Mouse (Mus musculus) erythroblast, embryonic 14.5 days (primary cell): Measurements from ENCODE around the gene Rps3. TPM values are rescaled to one million over a fixed set of nuclear protein-coding genes. Genes with fewer than 3 reads are reported as not detected.
A peak's percentile ranks its signal among the peaks of the same experiment; 100 is the strongest.

Experiments
- H3K27me3 ChIP-seq: 2 replicates; pipeline ENCODE4 v1.6.1; 2012; ENCODE audit warnings: inconsistent platforms; ENCODE audit not compliant: control insufficient read depth
- H3K36me3 ChIP-seq: 2 replicates; pipeline ENCODE4 v1.6.1; 2012; ENCODE audit warnings: mild to moderate bottlenecking, inconsistent platforms; ENCODE audit not compliant: control insufficient read depth
- H3K4me1 ChIP-seq: 2 replicates; pipeline ENCODE4 v1.6.1; 2012; ENCODE audit warnings: inconsistent platforms; ENCODE audit not compliant: control insufficient read depth
- H3K4me3 ChIP-seq: replicated peaks from 2 replicates; pipeline ENCODE3; 2012; ENCODE audit warnings: moderate library complexity, mild to moderate bottlenecking, inconsistent platforms
- H3K9me3 ChIP-seq: 2 replicates; pipeline ENCODE4 v1.6.1; 2012; ENCODE audit warnings: low read length, inconsistent platforms, mixed read lengths; ENCODE audit not compliant: control insufficient read depth
- GATA1 ChIP-seq: IDR thresholded peaks from 2 replicates; pipeline ENCODE4 v1.6.1; 2012; ENCODE audit warnings: low read length, inconsistent platforms, mixed read lengths
- TAL1 ChIP-seq: IDR thresholded peaks from 3 replicates; pipeline ENCODE4 v1.6.1; 2012; ENCODE audit warnings: low read length, inconsistent platforms, mixed read lengths
- polyA plus RNA-seq: library from polyadenylated mRNA; stranded (reverse); fragments of >175 nt; gene quantifications from 2 replicates; pipeline ENCODE4 v1.2.3, GENCODE M21; 2012

The Rps3 gene
- polyA plus RNA-seq, 1 experiment, result 40.9 TPM

- Histone ChIP-seq H3K4me3 (no peak overlapping the region), H3K4me1 (peaks cover 6% of the 10 kb centered on the region), H3K36me3 (no peaks in the 10 kb centered on the region), H3K9me3 (no peaks in the 10 kb centered on the region), H3K27me3 (no peaks in the 10 kb centered on the region)
- TF ChIP-seq TAL1 (no peak), GATA1 (no peak)
Observed at GRCm38 (mm10) chr7:99438881-99439280, 44.7 kb downstream of the Rps3 start.

- Histone ChIP-seq H3K36me3 (no peaks in the 10 kb centered on the region), H3K4me1 (peaks cover 6% of the 10 kb centered on the region), H3K27me3 (no peaks in the 10 kb centered on the region), H3K9me3 (no peaks in the 10 kb centered on the region), H3K4me3 (no peak overlapping the region)
- no peak for TF ChIP-seq GATA1
- no peak for TF ChIP-seq TAL1
Observed at GRCm38 (mm10) chr7:99436530-99436929, 47.0 kb downstream of the Rps3 start.

DNA sequence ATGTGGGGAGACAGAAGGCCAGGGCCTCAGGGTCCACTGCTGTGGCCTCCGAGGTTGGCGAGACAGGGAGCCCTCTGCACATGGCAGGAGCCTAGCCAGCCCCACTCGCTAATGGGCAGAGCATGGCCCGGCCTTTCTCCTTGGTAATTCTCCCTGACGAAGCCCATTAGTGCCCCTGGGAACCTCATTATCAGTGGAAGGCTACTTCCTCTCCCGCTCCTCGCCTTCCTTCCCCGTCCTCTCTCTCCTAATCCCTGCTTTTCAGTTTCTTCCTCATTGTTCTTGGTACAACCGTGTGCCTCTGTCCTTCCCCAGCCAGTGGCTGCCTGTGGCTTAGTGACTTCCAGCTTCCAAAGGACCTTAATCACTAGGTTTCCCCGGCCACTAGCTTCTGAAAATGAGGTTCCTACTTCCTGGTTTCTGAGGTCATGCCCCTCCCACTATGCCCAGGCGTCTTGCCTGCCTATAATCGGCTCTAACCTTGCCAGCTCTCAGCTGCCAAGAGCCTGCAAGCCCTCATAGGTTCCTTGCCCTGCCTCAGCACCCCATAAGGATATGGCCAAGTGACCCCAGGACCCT, 48.8 kb downstream of the Rps3 start:
- Histone ChIP-seq H3K27me3 (no peaks in the 10 kb centered on the region), H3K9me3 (no peaks in the 10 kb centered on the region), H3K4me1 (peaks cover 6% of the 10 kb centered on the region), H3K36me3 (no peaks in the 10 kb centered on the region), H3K4me3 (peak overlapping the region; percentile 11)
- no peak for TF ChIP-seq TAL1

DNA sequence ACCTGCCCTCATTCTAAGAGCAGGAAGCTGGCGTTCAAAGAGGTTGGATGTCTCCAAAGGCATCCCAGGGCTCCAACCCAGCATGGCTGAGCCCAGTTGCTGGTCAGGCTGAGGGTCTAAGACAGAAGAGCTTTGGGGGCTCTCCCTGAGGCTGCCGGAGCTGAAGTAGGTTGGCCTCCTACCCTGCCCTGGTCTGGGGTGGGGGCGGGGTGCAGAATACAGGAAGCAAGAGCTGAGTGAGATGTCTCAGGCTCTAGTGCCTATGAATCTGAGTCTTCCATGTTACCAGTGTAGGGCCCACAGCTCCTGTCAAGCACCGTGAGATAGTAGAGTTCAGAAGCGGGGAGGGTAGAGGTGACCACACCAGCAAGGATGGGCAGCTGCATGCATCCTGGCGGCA, 50.7 kb downstream of the Rps3 start:
- Histone ChIP-seq H3K27me3 (no peaks in the 10 kb centered on the region), H3K4me3 (no peak overlapping the region), H3K4me1 (peaks cover 6% of the 10 kb centered on the region), H3K9me3 (no peaks in the 10 kb centered on the region), H3K36me3 (no peaks in the 10 kb centered on the region)
- TF ChIP-seq GATA1 (no peak), TAL1 (no peak)

DNA sequence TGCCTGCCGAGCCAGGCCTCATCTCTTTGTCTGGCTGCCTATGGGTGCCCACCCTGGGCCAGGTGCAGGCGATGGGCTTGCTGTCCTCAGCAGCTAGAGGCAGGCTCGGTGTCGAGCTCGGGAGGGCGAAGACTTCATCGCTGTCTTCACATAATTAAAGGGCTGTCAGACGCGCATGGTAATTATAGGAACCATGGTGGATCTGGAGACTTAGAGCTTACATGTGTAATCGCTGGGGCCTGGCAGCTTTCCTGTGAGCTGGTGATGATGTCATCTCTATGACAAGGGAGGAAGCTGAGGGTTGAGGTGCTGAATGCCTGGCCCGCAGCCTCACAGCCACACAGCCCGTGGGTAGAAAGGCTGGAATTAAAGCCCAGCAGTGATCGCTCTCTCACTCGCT, 51.3 kb downstream of the Rps3 start:
- peaks cover 6% of the 10 kb centered on the region for H3K4me1 ChIP-seq
- H3K4me3 ChIP-seq, result no peak overlapping the region
- H3K36me3 ChIP-seq, result no peaks in the 10 kb centered on the region
- no peaks in the 10 kb centered on the region for H3K9me3 ChIP-seq
- H3K27me3 ChIP-seq, result no peaks in the 10 kb centered on the region
- TF ChIP-seq GATA1, result no peak
- no peak for TF ChIP-seq TAL1

DNA sequence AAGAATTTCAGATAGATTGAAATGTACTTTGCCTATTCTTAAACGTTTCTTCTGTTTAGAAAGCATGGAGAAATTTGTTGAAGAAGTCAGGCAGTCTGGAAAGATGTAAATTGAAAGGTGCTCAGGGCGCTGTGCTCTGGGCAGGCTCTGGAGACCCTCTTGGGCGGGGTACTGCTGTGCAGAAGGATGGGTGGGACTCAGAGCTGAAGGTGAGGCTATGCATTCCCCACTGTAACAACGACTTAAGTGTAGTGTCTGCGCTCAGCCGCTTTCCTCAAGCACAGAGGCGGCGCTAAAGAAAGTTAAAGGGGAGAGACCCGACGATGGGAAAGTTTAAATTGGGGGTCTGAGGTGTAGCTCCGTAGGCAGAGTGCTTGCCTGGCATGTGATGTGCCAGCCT, 53.3 kb downstream of the Rps3 start:
- H3K4me3 ChIP-seq, result no peak overlapping the region
- H3K27me3 ChIP-seq, result no peaks in the 10 kb centered on the region
- TF ChIP-seq TAL1, result no peak
- TF ChIP-seq GATA1, result no peak
- H3K36me3 ChIP-seq, result no peaks in the 10 kb centered on the region
- H3K9me3 ChIP-seq, result no peaks in the 10 kb centered on the region
- peaks cover 6% of the 10 kb centered on the region for H3K4me1 ChIP-seq

GRCm38 (mm10) chr7:99429786-99430185, 53.8 kb downstream of the Rps3 start:
- Histone ChIP-seq H3K4me3 (no peak overlapping the region), H3K27me3 (no peaks in the 10 kb centered on the region), H3K36me3 (no peaks in the 10 kb centered on the region), H3K9me3 (no peaks in the 10 kb centered on the region), H3K4me1 (peaks cover 2% of the 10 kb centered on the region; the same call in 1 of the 2 replicates)
- no peak for TF ChIP-seq TAL1
- no peak for TF ChIP-seq GATA1

GRCm38 (mm10) chr7:99428836-99429235, 54.7 kb downstream of the Rps3 start:
- TF ChIP-seq TAL1 (no peak), GATA1 (no peak)
- Histone ChIP-seq H3K9me3 (no peaks in the 10 kb centered on the region), H3K36me3 (no peaks in the 10 kb centered on the region)

DNA sequence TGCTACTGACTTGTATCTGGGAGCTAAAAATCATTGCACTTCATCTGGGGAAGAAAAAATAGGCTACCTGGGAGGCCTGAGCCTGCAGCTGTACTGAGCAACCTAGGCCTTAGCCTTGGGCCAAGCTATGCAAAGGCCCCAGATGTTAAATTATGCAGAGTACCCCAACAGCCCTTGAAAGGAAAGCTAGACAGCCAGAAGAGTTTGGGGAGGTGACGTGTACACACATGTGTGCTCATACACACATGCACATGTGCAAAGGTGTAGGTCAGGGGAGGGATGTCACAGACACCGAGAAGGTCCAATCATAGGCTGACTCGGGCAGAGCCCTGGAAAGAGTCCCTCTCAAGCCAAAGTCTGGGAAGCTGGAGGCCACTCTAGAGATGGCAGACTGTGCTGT, 55.6 kb downstream of the Rps3 start:
- H3K4me1 ChIP-seq, result no peaks in the 10 kb centered on the region
- no peaks in the 10 kb centered on the region for H3K27me3 ChIP-seq
- no peaks in the 10 kb centered on the region for H3K9me3 ChIP-seq
- H3K36me3 ChIP-seq, result no peaks in the 10 kb centered on the region
- no peak overlapping the region for H3K4me3 ChIP-seq
- TF ChIP-seq TAL1 (no peak), GATA1 (no peak)

More at GRCm38 (mm10) chr7:99428836-99429235, 54.7 kb downstream of the Rps3 start:
- no peaks in the 10 kb centered on the region for H3K4me1 ChIP-seq
- H3K4me3 ChIP-seq, result no peak overlapping the region
- no peaks in the 10 kb centered on the region for H3K27me3 ChIP-seq

Other genes starting within 250 kb of the Rps3 start
- gene Mogat2, start 245.1 kb downstream of the Rps3 start, polyA plus RNA-seq, result not detected in 2 replicates
- not detected in 2 replicates for gene Map6, start 216.3 kb downstream of the Rps3 start, polyA plus RNA-seq
- gene Serpinh1, start 130.5 kb downstream of the Rps3 start, polyA plus RNA-seq, result 0.15 and 0.21 TPM in 2 replicates
- gene Gdpd5, start 102.3 kb downstream of the Rps3 start, polyA plus RNA-seq, result 0.03 and 0.09 TPM in 2 replicates
- gene Klhl35, start 17.7 kb downstream of the Rps3 start, polyA plus RNA-seq, result not detected in 2 replicates
- gene Arrb1, start 51.7 kb upstream of the Rps3 start, polyA plus RNA-seq, result 28.5 and 33.1 TPM in 2 replicates
- 0.01 TPM in 2 replicates for gene Tpbgl, start 143.4 kb upstream of the Rps3 start, polyA plus RNA-seq
- 0.02 TPM in 1 of 2 replicates, not detected in the other for gene Slco2b1, start 227.6 kb upstream of the Rps3 start, polyA plus RNA-seq
- not detected in 2 replicates for gene Olfr520, start 246.5 kb upstream of the Rps3 start, polyA plus RNA-seq